Mouse (Mus musculus) bone marrow, adult 2 months (tissue): ENCODE measurements at regions not wholly inside any gene's neighbourhood (a gene's known extent, or its start where the extent isn't known, plus 50 kb on each side); places are given as distances from the start of the nearest gene placed in this dataset.

Experiments used
- CTCF ChIP-seq: fragments of 200-500 bp; IDR thresholded peaks from 2 replicates; pipeline ENCODE4 v1.5.1; 2011; ENCODE audit warnings: low read length, control low read depth; ENCODE audit not compliant: control insufficient read depth, insufficient read depth
- POLR2A ChIP-seq: fragments of 200-500 bp; IDR thresholded peaks from 2 replicates; pipeline ENCODE4 v1.6.1; 2011; ENCODE audit warnings: low read depth, mild to moderate bottlenecking, control low read depth, low read length, borderline replicate concordance; ENCODE audit not compliant: control insufficient read depth

GRCm38 (mm10) chr7:114362166-114362565, 52.9 kb upstream of the Pde3b start:
- TF ChIP-seq CTCF = no peak
- no peak for TF ChIP-seq POLR2A
